Mouse (Mus musculus): Measurements from ENCODE around the gene Dlg5.

Dlg5 gene

GRCm38 (mm10) chr14:24245177-24246081 is at the start of gene Dlg5:
Gene Dlg5 (minus strand): TSS chr14:24245920.
- DNase-seq (ENCODE audit: low spot score in 2 of 2) = peak in 1 of 2 experiments; percentile 2

DNA sequence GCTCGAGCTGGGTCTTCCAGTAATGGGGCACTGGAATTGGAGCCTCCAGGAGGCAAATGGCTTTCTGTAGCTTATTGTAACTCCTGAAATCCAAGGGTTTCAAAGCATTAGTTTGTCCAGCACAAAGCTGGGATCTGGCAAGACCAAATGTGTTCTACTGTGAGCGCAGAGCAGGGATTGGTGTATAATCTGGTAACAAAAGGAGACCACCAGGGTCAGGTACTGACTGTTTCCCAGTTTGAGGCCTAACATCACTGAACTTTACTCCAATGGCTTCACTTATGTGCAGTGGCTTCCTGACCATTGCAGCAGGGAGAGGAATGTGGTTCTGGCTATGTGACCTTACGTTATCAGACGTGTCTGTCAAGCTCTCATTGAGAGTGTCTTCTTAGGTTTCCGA is 47.9 kb upstream of the Dlg5 start:
- no peak for DNase-seq (ENCODE audit: low spot score in 2 of 2)

DNA sequence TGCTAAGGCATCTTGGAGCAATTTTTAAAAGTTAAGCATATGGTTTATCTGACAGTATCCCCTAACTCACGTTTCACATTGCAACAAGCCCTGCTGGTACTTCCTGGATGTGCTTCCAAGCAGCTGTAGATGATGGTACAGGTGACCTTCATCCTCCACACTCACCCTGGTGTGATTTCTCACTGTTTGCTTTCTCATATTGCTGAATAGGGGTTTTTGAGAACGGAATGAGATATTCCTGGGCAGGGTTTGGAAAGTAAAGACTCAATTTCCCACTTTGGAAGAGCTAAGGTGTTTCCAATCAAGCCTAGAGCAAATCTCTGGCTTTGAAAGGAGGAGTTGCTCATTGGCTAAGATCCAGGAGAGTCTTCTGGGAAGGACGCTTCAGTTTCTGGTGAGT is 47.2 kb upstream of the Dlg5 start, which contains the start of gene E330034G19Rik:
Gene E330034G19Rik, plus strand, starts transcription at position 301 of the 400 bp plus-strand sequence.
- no peak for DNase-seq (ENCODE audit: low spot score in 2 of 2)

DNA sequence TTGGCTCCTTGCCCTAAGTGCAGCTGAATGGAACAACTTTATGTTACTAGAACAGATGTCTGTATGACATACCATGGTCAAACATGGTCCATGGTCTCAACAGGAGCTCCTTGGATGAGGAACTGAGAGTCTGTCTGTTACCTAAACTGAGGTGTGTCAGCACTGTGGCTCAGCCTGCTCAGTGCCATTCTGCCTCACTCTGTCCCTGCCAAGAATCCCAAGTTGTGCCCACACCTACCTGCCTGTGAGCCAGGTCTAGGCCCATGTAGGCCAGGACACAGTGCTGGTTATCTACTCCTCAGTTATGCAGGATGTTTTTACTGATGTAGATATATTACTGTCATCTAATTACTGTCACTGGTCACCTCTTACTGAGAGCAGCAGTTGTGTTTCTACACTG is 45.0 kb upstream of the Dlg5 start:
- no peak for DNase-seq (ENCODE audit: low spot score in 2 of 2)

DNA sequence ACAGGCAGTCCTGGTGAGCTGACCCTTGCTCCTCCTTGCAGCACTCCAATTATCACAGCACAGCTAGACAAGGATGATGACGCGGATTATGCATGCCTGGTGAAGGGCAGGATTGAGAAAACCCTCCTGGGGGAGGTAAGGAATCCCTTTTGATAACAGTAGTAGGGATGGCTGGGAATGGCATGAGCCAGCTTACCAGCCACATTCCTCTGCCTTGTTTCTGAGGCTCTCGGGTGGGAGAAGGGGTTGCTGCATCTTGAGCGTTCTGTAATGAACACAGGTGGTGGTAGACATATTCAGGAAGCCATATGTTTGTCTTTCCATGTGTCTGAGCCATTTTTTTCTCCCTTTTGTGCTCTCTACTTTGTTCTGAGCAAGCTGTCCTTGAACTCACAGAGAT is 40.4 kb upstream of the Dlg5 start:
- no peak for DNase-seq (ENCODE audit: low spot score in 2 of 2)

DNA sequence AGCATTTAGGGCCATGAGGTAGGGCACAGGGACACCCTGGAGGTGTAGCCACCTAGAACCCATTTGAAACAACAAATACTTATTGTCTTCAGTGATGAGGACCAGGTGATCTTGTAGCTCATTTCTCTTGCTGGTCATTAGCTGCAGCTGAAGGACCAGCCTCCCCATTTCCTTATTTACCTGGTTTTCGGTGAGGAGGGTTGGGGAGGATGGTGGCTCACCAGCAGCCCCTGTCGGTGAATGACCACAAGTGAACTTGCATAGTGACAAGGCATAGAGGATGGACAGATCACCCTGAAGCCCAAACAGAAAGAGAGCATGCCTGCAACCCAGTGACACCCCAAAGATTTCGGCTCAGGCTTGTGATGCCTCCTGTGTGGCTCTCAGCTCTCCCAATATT is 36.6 kb upstream of the Dlg5 start:
- DNase-seq (ENCODE audit: low spot score in 2 of 2) = no peak

DNA sequence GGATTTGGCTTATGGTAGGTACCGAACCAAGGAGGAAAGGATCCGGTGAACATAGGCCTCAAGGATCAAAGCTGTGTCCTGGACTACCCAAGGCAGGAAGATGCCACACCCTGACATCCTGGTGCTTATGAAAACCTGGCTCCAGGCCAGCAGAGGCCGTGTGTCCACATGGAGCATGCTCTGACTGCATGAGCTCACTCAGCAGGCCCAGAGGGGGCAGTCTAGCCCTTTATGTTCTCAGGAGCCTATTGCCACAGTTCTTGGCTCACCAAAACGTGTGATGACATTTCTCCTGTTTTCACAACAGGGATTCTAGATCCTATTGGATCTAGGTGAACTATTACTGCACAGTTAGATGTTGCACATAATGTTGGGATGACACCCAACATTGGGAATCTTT is 35.6 kb upstream of the Dlg5 start:
- no peak for DNase-seq (ENCODE audit: low spot score in 2 of 2)

DNA sequence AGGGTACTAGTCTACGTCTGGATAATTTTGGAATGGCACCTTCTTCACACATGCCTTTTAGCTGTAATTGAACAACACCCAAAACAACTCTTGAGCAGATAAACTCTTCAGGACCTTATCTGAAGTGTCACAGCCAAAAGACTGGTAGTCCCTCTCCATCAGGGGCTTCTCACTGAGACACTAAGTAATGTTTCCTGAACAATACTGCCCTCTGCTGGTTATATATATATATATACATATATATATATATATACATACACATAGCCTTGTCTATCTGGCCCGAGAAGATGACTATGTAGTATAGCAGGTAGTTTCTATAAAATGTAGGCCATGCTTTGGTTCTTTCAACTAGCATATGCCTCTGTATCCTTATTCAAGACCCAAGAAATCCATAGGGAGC is 29.8 kb upstream of the Dlg5 start:
- no peak for DNase-seq (ENCODE audit: low spot score in 2 of 2)

- DNase-seq (ENCODE audit: low spot score in 2 of 2) = no peak
Measured at GRCm38 (mm10) chr14:24273575-24273974, 27.9 kb upstream of the Dlg5 start.

GRCm38 (mm10) chr14:24269571-24269970 is 23.9 kb upstream of the Dlg5 start:
- DNase-seq (ENCODE audit: low spot score in 2 of 2) = no peak

DNA sequence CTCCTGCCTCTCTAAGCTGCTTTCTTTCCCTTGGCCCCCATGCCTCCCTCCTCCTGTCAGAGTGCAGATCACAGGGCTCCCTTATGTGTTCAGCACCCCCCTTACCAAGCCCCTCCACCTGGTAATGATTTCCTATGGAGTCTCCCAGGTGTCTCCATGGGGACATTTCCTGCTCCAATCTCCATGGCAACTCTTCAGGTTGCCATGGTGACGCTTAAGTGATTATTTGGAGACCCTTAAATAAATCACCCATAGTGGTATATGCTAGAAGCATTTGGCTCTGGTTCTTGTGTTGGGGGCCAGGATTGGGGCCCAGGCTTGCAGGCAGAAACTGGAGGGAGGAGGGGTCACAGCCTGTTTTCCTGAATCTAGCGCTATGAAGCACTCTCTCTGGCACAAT is 17.2 kb upstream of the Dlg5 start:
- no peak for DNase-seq (ENCODE audit: low spot score in 2 of 2)

- DNase-seq (ENCODE audit: low spot score in 2 of 2) = no peak
Measured at GRCm38 (mm10) chr14:24262382-24262781, 16.7 kb upstream of the Dlg5 start.

DNA sequence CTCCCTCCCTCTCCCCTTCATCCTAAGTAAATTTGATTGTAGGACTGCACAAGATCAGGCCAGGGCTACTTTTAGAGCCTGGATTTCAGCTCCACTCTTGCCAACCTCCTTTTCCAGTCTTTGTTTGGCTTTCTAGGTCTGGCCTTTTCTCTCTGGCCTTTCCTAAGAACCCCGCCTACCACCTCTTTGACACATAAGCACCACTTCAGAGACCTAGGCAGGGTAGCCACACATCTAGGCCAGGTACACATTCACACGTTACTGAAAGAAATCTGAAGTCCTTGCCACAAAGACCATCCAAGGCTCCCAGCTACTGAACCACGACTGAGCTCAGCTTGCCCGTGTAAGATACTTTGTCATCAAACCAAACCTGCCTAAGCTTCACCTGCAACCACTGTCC is 14.7 kb upstream of the Dlg5 start:
- DNase-seq (ENCODE audit: low spot score in 2 of 2) = no peak

DNA sequence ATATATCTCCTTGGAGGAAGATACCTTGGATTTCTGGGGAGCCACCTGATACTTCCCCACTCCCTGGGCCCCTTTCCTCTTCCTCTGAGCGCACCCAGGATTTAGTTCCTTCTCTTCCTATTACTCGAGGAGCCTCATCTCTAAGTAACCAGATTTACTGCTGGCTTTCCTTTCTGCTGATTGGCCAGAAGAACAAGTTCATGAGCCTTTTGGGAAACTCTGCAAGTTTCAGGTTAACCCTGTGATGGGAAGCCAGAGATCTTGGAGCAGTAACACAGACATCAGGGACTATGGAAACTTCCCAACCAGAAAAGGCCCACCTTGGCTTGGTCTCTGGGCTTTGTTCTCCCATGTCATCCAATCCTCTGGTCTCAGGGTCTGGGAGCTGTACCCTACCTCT is 10.2 kb upstream of the Dlg5 start:
- no peak for DNase-seq (ENCODE audit: low spot score in 2 of 2)

DNA sequence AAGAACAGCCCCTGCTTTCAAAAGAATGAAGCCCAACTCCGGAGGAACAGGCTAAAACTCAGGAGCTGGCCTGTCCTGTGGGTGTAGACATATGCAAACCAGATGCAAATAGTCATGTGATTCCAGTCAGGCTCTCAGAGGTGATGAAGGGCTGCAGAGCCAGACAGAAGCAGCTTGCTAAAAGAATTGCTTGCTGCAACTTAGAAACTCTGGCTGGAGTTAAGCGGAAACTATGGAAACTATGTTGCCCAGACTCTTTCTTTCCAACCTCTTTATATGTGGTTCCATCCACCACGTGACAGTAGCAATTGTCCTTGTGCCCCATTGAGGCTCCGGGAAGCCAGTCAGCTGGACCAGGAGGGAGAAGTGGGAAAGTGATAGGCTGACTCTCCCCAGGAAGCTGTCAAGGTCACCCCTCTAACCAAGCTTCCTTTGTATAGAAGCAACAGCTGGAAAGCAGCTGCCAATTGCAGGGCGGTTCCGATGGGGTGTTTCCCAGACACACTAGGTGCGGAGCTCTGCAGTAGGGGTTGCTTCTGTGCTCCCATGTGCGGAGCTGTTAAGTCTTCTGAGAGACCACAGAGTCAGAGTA is 8.0 kb upstream of the Dlg5 start:
- DNase-seq (ENCODE audit: low spot score in 2 of 2) = no peak

DNA sequence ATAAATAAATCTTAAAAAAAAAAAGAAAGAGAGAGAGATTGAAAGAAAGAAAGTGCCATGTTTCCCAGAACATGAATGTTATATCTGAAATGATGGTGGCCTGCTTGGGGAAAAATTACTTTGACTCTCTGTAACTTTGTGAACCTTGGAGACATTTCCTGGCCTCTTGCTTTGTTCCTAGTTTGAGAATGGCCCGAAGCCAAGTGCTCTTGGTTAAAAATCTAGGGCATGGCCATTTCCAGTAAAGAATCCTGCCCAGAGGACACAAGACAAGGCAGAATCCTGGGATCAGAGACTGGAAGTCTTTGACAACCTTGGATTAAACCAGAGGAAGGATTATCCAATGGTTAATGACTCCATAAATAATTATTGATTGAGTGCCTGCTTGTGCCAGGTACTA is 5.6 kb upstream of the Dlg5 start:
- no peak for DNase-seq (ENCODE audit: low spot score in 2 of 2)

DNA sequence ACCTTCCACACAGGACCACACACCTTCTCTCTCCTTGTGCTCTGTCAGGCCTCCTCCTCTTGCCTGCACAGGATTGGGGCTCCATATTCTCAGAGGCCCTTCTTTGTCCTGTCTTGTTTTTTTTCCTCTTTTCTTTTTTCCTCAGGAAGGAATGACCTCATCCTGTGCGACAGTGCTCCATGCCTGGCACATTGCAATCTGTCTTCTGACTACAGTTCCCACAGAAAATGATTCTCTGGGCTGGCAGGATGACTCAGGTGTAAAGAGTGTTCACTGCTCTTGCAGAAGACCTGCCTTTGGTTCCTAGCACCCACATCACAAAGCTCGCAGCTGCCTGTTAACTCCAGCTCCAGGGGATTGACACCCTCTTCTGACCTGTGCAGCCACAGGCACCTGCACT is 4.2 kb upstream of the Dlg5 start:
- no peak for DNase-seq (ENCODE audit: low spot score in 2 of 2)

- DNase-seq (ENCODE audit: low spot score in 2 of 2) = no peak
Measured at GRCm38 (mm10) chr14:24244330-24245176, 1.2 kb downstream of the Dlg5 start.

- DNase-seq (ENCODE audit: low spot score in 2 of 2) = no peak
Measured at GRCm38 (mm10) chr14:24242016-24242415, 3.7 kb downstream of the Dlg5 start.

- DNase-seq (ENCODE audit: low spot score in 2 of 2) = no peak
Measured at GRCm38 (mm10) chr14:24240831-24241230, 4.9 kb downstream of the Dlg5 start.

DNA sequence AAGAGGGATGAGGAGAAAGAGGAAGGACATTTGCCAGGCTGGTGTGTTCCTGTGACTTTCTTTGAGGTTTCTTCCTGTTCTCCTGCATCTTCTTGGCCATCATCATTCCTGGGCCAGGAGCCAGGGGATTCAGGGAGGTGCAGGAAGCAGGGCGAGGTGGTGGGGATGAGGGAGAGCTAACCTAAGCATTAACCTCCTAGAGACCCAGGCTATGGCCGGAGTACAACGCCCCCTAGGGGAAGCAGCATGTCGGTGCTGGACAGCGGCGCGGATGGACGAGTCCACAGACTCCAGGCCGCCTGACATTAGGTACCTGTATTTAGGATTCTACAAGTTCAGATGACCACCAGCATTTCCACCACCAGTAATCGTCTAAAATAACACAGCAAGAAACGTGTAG is 6.1 kb downstream of the Dlg5 start:
- no peak for DNase-seq (ENCODE audit: low spot score in 2 of 2)

DNA sequence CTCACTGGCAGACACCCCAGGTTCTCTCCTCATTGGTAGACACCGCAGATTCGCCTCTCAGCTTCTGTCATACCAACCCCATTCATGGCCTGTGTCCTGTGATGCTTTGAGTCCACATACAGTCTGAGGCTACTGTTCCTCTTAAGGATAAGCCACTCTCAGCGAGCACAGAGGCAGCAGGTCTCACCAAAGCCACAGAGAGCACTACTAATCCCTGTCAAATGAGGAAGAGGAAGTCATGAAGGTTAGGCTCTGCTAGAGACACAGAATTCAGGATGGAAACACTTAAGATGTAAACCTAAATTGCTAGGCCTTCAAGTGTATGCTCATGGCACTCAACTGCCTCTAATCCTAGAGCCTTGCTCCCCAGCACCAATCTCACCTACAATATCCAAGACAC is 9.8 kb downstream of the Dlg5 start:
- DNase-seq (ENCODE audit: low spot score in 2 of 2) = no peak

Data from spleen, postnatal 36 days (tissue).